Mouse (Mus musculus): ENCODE measurements at regions not wholly inside any gene's neighbourhood (a gene's known extent, or its start where the extent isn't known, plus 50 kb on each side); places are given as distances from the start of the nearest gene placed in this dataset.

GRCm38 (mm10) chr17:84061621-84062020 lies 126.1 kb downstream of the Zfp36l2 start:
- Histone ChIP-seq H3K27me3 (no peaks in the 10 kb centered on the region), H3K9ac (no peak overlapping the region), H3K27ac (no peak overlapping the region), H3K4me2 (no peak overlapping the region), H3K9me3 (no peaks in the 10 kb centered on the region), H3K4me1 (peaks cover 32% of the 10 kb centered on the region), H3K4me3 (no peak overlapping the region), H3K36me3 (no peaks in the 10 kb centered on the region)
- ATAC-seq (ENCODE audit: borderline replicate concordance, extremely low read depth, low FRiP score, low TSS enrichment) = peak; percentile 44; the same call in 1 of the 2 replicates
- 48% methylated on average over 6 of the region's 6 CpGs for WGBS

GRCm38 (mm10) chr17:84056469-84056868 lies 131.3 kb downstream of the Zfp36l2 start:
- Histone ChIP-seq H3K9ac (no peak overlapping the region), H3K27ac (no peak overlapping the region), H3K4me2 (no peak overlapping the region), H3K36me3 (no peaks in the 10 kb centered on the region), H3K4me1 (peaks cover 29% of the 10 kb centered on the region), H3K4me3 (no peak overlapping the region), H3K27me3 (no peaks in the 10 kb centered on the region), H3K9me3 (no peaks in the 10 kb centered on the region)
- ATAC-seq (ENCODE audit: borderline replicate concordance, extremely low read depth, low FRiP score, low TSS enrichment) = no peak
- WGBS = 60% methylated on average over 4 of the region's 4 CpGs

GRCm38 (mm10) chr17:84052437-84052836 lies 135.3 kb downstream of the Zfp36l2 start:
- Histone ChIP-seq H3K27me3 (no peaks in the 10 kb centered on the region), H3K9me3 (0 out of 2 replicates have a peak, but pooled peaks cover 3% of the 10 kb centered on the region), H3K4me3 (no peak overlapping the region), H3K9ac (no peak overlapping the region), H3K36me3 (no peaks in the 10 kb centered on the region), H3K27ac (no peak overlapping the region), H3K4me2 (no peak overlapping the region), H3K4me1 (peaks cover 17% of the 10 kb centered on the region)
- ATAC-seq (ENCODE audit: borderline replicate concordance, extremely low read depth, low FRiP score, low TSS enrichment) = no peak
- WGBS = 71% methylated on average over 8 of the region's 8 CpGs

GRCm38 (mm10) chr17:84051212-84051611 lies 136.5 kb downstream of the Zfp36l2 start:
- H3K36me3 ChIP-seq = no peaks in the 10 kb centered on the region
- no peak overlapping the region for H3K4me2 ChIP-seq
- H3K27ac ChIP-seq = no peak overlapping the region
- H3K9ac ChIP-seq = no peak overlapping the region
- no peak for ATAC-seq (ENCODE audit: borderline replicate concordance, extremely low read depth, low FRiP score, low TSS enrichment)
- 0 out of 2 replicates have a peak, but pooled peaks cover 5% of the 10 kb centered on the region for H3K9me3 ChIP-seq
- no peaks in the 10 kb centered on the region for H3K27me3 ChIP-seq
- H3K4me1 ChIP-seq = peaks cover 5% of the 10 kb centered on the region
- 76% methylated on average over 9 of the region's 9 CpGs for WGBS
- no peak overlapping the region for H3K4me3 ChIP-seq

- Histone ChIP-seq H3K27ac (no peak overlapping the region), H3K4me3 (no peak overlapping the region), H3K36me3 (no peaks in the 10 kb centered on the region), H3K4me2 (no peak overlapping the region), H3K27me3 (no peaks in the 10 kb centered on the region), H3K9me3 (0 out of 2 replicates have a peak, but pooled peaks cover 5% of the 10 kb centered on the region), H3K9ac (no peak overlapping the region), H3K4me1 (peaks cover 21% of the 10 kb centered on the region)
- ATAC-seq (ENCODE audit: borderline replicate concordance, extremely low read depth, low FRiP score, low TSS enrichment) = no peak
- 49% methylated on average over 6 of the region's 6 CpGs for WGBS
These were observed 139.2 kb downstream of the Zfp36l2 start for GRCm38 (mm10) chr17:84048533-84048932.

GRCm38 (mm10) chr17:84047520-84047919 lies 140.2 kb downstream of the Zfp36l2 start:
- Histone ChIP-seq H3K4me2 (no peak overlapping the region), H3K4me3 (no peak overlapping the region), H3K36me3 (no peaks in the 10 kb centered on the region), H3K9ac (no peak overlapping the region), H3K9me3 (0 out of 2 replicates have a peak, but pooled peaks cover 5% of the 10 kb centered on the region), H3K4me1 (peaks cover 30% of the 10 kb centered on the region), H3K27ac (no peak overlapping the region), H3K27me3 (no peaks in the 10 kb centered on the region)
- ATAC-seq (ENCODE audit: borderline replicate concordance, extremely low read depth, low FRiP score, low TSS enrichment) = no peak
- WGBS = 80% methylated on average over 1 of the region's 1 CpGs

- H3K9me3 ChIP-seq = peaks cover 5% of the 10 kb centered on the region; the same call in 1 of the 2 replicates
- no peak overlapping the region for H3K9ac ChIP-seq
- no peak overlapping the region for H3K4me2 ChIP-seq
- no peak overlapping the region for H3K27ac ChIP-seq
- H3K36me3 ChIP-seq = no peaks in the 10 kb centered on the region
- 79% methylated on average over 1 of the region's 1 CpGs for WGBS
- ATAC-seq (ENCODE audit: borderline replicate concordance, extremely low read depth, low FRiP score, low TSS enrichment) = no peak
- peaks cover 30% of the 10 kb centered on the region for H3K4me1 ChIP-seq
- H3K4me3 ChIP-seq = no peak overlapping the region
- H3K27me3 ChIP-seq = no peaks in the 10 kb centered on the region
These were observed 141.9 kb downstream of the Zfp36l2 start for GRCm38 (mm10) chr17:84045812-84046211.

GRCm38 (mm10) chr17:84044472-84044936 lies 143.2 kb downstream of the Zfp36l2 start:
- Histone ChIP-seq H3K27ac (peak overlapping the region; percentile 61), H3K9me3 (peaks cover 5% of the 10 kb centered on the region; the same call in 1 of the 2 replicates), H3K4me3 (no peak overlapping the region), H3K4me1 (peaks cover 30% of the 10 kb centered on the region), H3K4me2 (no peak overlapping the region), H3K27me3 (no peaks in the 10 kb centered on the region), H3K9ac (no peak overlapping the region), H3K36me3 (no peaks in the 10 kb centered on the region)
- 20% methylated on average over 5 of the region's 5 CpGs for WGBS
- peak; percentile 89 for ATAC-seq (ENCODE audit: borderline replicate concordance, extremely low read depth, low FRiP score, low TSS enrichment)

- no peak for ATAC-seq (ENCODE audit: borderline replicate concordance, extremely low read depth, low FRiP score, low TSS enrichment)
- Histone ChIP-seq H3K4me3 (no peak overlapping the region), H3K27ac (no peak overlapping the region), H3K9me3 (peaks cover 5% of the 10 kb centered on the region; the same call in 1 of the 2 replicates), H3K4me1 (peaks cover 34% of the 10 kb centered on the region), H3K9ac (no peak overlapping the region), H3K36me3 (no peaks in the 10 kb centered on the region), H3K4me2 (no peak overlapping the region), H3K27me3 (no peaks in the 10 kb centered on the region)
- WGBS = 71% methylated on average over 2 of the region's 2 CpGs
These were observed 144.6 kb downstream of the Zfp36l2 start for GRCm38 (mm10) chr17:84043102-84043501.

- Histone ChIP-seq H3K9me3 (no peaks in the 10 kb centered on the region; the same call in 1 of the 2 replicates), H3K4me1 (peaks cover 37% of the 10 kb centered on the region), H3K27me3 (no peaks in the 10 kb centered on the region), H3K9ac (no peak overlapping the region), H3K4me3 (no peak overlapping the region), H3K27ac (no peak overlapping the region), H3K4me2 (no peak overlapping the region), H3K36me3 (no peaks in the 10 kb centered on the region)
- ATAC-seq (ENCODE audit: borderline replicate concordance, extremely low read depth, low FRiP score, low TSS enrichment) = no peak
- WGBS = 82% methylated on average over 10 of the region's 10 CpGs
These were observed 148.3 kb downstream of the Zfp36l2 start for GRCm38 (mm10) chr17:84039444-84039843.

- Histone ChIP-seq H3K27me3 (no peaks in the 10 kb centered on the region), H3K9me3 (no peaks in the 10 kb centered on the region; the same call in 1 of the 2 replicates), H3K4me3 (no peak overlapping the region), H3K27ac (peak overlapping the region; percentile 48), H3K4me2 (no peak overlapping the region), H3K4me1 (peaks cover 23% of the 10 kb centered on the region), H3K9ac (no peak overlapping the region), H3K36me3 (no peaks in the 10 kb centered on the region)
- peak; percentile 51 for ATAC-seq (ENCODE audit: borderline replicate concordance, extremely low read depth, low FRiP score, low TSS enrichment)
- WGBS = 33% methylated on average over 11 of the region's 11 CpGs
These were observed 150.0 kb downstream of the Zfp36l2 start for GRCm38 (mm10) chr17:84037580-84038304.

GRCm38 (mm10) chr17:84036056-84036455 lies 151.7 kb downstream of the Zfp36l2 start:
- Histone ChIP-seq H3K9ac (no peak overlapping the region), H3K4me2 (no peak overlapping the region), H3K27ac (no peak overlapping the region), H3K9me3 (no peaks in the 10 kb centered on the region; the same call in 1 of the 2 replicates), H3K27me3 (no peaks in the 10 kb centered on the region), H3K4me1 (peaks cover 29% of the 10 kb centered on the region), H3K4me3 (no peak overlapping the region), H3K36me3 (no peaks in the 10 kb centered on the region)
- WGBS = 82% methylated on average over 6 of the region's 6 CpGs
- no peak for ATAC-seq (ENCODE audit: borderline replicate concordance, extremely low read depth, low FRiP score, low TSS enrichment)
